Mouse (Mus musculus): ENCODE results near the gene Vmn1r225.
"Not testable (repeated sequence)": the region's sequence is repeated elsewhere in the genome, so short reads cannot be mapped to it uniquely, and the experiment has no call there.

The Vmn1r225 gene

DNA sequence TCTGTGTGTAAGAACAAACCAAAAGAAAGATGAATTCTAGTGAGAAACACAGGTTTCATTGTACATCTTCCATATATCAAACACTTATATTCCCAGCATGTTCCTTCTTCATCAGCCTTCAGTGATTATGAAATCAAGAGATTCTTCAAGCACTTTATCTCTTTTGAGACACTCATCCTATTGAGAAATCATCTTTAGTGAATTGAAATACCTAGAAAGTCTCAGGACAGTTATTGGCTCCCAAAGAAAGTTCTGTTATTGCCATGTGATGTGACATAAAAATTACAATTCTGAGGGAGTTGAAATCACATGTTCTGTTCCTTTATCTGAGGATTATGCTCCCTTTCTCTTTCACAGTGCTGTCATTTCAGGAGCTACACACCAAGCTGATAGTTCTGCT is at the start of gene Vmn1r225:
Vmn1r225 (plus strand) TSS at position 301 of the 400 bp plus-strand sequence.
- no peak for DNase-seq

DNA sequence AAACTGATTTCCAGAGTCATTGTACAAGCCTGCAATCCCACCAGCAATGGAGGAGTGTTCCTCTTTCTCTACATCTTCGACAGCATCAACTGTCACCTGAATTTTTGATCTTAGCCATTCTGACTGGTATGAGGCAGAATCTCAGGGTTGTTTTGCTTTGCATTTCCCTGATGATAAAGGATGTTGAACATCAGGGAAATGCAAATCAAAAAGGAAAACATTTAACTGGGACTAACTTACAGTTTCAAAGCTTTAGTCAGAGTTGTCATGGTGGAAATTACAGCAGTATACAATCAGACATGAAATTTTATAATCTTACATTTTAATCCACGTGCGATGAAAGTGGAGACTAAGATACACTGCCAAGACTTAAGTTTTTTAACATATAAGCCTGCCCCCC is 24.6 kb upstream of the Vmn1r225 start:
- no peak for DNase-seq

DNA sequence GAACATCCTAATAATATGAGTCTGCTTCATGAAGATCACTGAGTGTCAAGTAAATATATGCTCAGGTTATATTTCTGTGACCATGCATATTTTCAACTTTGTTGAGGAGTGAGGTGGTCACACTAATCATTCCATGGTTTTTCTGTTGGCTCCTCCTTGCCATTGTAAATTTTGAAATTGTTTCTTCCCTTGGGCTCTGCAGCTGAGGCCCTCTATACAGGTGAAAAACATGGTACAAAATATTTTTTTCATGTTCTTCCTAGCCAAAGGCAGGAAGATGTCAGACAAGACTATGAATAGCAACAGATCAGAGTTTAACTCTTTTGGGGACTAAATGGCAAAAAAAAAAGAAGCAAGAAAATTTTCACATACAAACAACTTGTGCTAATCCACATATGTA is 16.7 kb upstream of the Vmn1r225 start, which contains the start of gene Vmn2r108:
Vmn2r108 (minus strand) TSS at position 101 of the 400 bp plus-strand sequence.
- no peak for DNase-seq

DNA sequence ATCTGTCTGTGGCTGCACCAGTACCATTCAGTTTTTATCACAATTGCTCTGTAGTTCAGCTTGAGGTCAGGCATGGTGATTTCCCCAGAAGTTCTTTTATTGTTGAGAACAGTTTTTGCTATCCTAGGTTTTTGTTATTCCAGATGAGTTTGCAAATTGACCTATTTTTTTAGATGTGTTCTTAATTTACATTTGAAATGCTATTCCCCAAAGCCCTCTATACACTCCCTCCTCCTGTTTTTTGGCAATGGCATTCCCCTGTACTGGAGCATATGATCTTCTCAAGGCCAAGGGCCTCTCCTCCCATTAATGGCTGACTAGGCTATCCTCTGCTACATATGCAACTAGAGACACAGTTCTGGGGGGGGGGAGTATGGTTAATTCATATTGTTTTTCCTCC is 10.3 kb downstream of the Vmn1r225 start:
- not testable (repeated sequence) for DNase-seq

All from thymus, postnatal 25 days (tissue).